Mouse (Mus musculus): ENCODE measurements around the gene Upk1a. TPM values are rescaled to one million over a fixed set of nuclear protein-coding genes. Genes with fewer than 3 reads are reported as not detected.

Upk1a gene
- total and polyA plus RNA-seq, 3 experiments = 0.47 to 10.9 (median 1.8) TPM

DNA sequence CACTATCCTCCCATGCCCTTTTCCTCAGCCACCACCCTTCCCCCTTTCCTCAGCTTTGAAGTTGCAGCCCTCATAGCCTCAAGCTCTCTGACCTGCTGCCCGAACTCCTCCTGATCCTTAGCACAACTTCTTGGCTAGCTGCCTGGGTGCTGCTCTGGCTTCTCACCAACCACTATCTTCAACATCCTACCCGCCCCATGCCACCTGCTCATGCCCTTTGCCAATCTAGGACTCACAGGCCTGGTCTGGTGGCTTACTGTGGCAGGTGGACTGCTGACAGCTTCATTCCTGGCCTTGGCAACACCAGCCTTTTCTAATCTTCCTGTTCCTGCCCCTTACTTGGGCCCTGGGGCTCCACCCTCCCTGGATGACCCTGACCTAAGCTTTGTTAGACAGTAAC, 39.7 kb downstream of the Upk1a start:
- dilution Hi-C loops (cut with MboI; ENCODE audit: extremely low pct_ligation_motif_present, extremely low pct_unique_long_range_greater_than_20kb, low sequenced_read_pairs) (no loop called here), in situ Hi-C loops (cut with MboI; ENCODE audit: low pct_ligation_motif_present, low pct_unique_long_range_greater_than_20kb, low sequenced_read_pairs) (no loop called here)
- Histone ChIP-seq H3K9me3 (replicated peaks; ENCODE audit: low read length) (no peaks in the 10 kb centered on the region), H3K27me3 (replicated peaks) (no peaks in the 10 kb centered on the region), H3K36me3 (replicated peaks in 1 of 2; ENCODE audit: control insufficient read depth in 1 of 2, insufficient read depth in 1 of 2, low read length in 1 of 2) (peaks cover 93 to 100% of the 10 kb centered on the region in 2 experiments), H3K27ac (ENCODE audit: insufficient read depth, low read depth) (no peak overlapping the region), H3K4me1 (ENCODE audit: control insufficient read depth in 1 of 2, insufficient read depth in 2 of 2) (no peaks in the 10 kb centered on the region), H3K4me2 (ENCODE audit: insufficient read depth, low read depth, poor library complexity, severe bottlenecking) (no peak overlapping the region), H3K79me2 (replicated peaks; ENCODE audit: control insufficient read depth, extremely low read depth, insufficient read depth, poor library complexity, severe bottlenecking) (no peaks in the 10 kb centered on the region), H3K4me3 (replicated peaks in 1 of 3; ENCODE audit: low read depth in 2 of 3, low read length in 2 of 3, poor library complexity in 1 of 3) (no peak overlapping the region), H3K9ac (ENCODE audit: insufficient read depth, low read depth) (no peak overlapping the region)
- no peak for TF ChIP-seq KAT2A (IDR thresholded peaks at IDR 0.05; ENCODE audit: insufficient replicate concordance, low read length)
- DNase-seq (ENCODE audit: extremely low read depth) = no peak

DNA sequence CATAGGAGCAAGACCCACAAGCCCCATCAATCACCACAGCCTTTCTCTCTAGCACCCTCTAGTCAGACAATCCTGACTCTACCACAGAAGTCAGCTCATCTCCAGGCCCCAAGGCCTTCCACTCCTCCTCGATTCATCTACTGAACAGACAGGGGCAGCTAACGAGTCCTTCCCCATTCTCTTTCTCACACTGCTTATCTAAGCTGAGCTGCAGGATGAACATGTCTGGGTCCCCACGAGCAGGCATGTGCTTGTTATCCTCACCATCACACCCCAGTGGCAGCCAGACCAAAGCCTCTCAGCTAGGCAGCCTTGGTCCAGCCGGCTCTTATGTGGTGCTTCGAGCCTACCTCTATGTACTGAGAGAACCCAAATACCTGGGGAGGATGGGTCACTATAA, 40.3 kb downstream of the Upk1a start:
- no peak overlapping the region for H3K4me2 ChIP-seq (ENCODE audit: insufficient read depth, low read depth, poor library complexity, severe bottlenecking)
- H3K4me3 ChIP-seq (replicated peaks in 1 of 3; ENCODE audit: low read depth in 2 of 3, low read length in 2 of 3, poor library complexity in 1 of 3) = no peak overlapping the region
- dilution Hi-C loops (cut with MboI; ENCODE audit: extremely low pct_ligation_motif_present, extremely low pct_unique_long_range_greater_than_20kb, low sequenced_read_pairs) = no loop called here
- H3K27ac ChIP-seq (ENCODE audit: insufficient read depth, low read depth) = no peak overlapping the region
- no peaks in the 10 kb centered on the region for H3K27me3 ChIP-seq (replicated peaks)
- no peaks in the 10 kb centered on the region for H3K79me2 ChIP-seq (replicated peaks; ENCODE audit: control insufficient read depth, extremely low read depth, insufficient read depth, poor library complexity, severe bottlenecking)
- no peaks in the 10 kb centered on the region for H3K9me3 ChIP-seq (replicated peaks; ENCODE audit: low read length)
- DNase-seq (ENCODE audit: extremely low read depth) = no peak
- TF ChIP-seq ELF1 (IDR thresholded peaks at IDR 0.05; ENCODE audit: low read depth, low read length) = no peak
- TF ChIP-seq ZKSCAN1 (IDR thresholded peaks at IDR 0.05; ENCODE audit: borderline replicate concordance, low read depth, low read length) = no peak
- TF ChIP-seq CHD2 (IDR thresholded peaks at IDR 0.05; ENCODE audit: low read length) = no peak
- TF ChIP-seq UBTF (IDR thresholded peaks at IDR 0.05; ENCODE audit: low read depth, low read length) = no peak
- TF ChIP-seq KAT2A (IDR thresholded peaks at IDR 0.05; ENCODE audit: insufficient replicate concordance, low read length) = no peak
- TF ChIP-seq TCF12 (IDR thresholded peaks at IDR 0.05; ENCODE audit: low read depth, low read length) = no peak
- no peak for TF ChIP-seq SMC3 (IDR thresholded peaks at IDR 0.05; ENCODE audit: low read depth, low read length)
- TF ChIP-seq POLR2A (IDR thresholded peaks at IDR 0.05; ENCODE audit: low read depth, low read length) = no peak
- no peak for TF ChIP-seq E2F4 (IDR thresholded peaks at IDR 0.05; ENCODE audit: insufficient replicate concordance, low read depth, low read length)
- TF ChIP-seq ZC3H11A (IDR thresholded peaks at IDR 0.05; ENCODE audit: low read depth, low read length) = no peak
- TF ChIP-seq MXI1 (IDR thresholded peaks at IDR 0.05; ENCODE audit: low read depth, low read length) = no peak
- TF ChIP-seq MYC (IDR thresholded peaks at IDR 0.05; ENCODE audit: low read depth, low read length) = no peak
- TF ChIP-seq USF2 (conservative IDR thresholded peaks at IDR 0.05; ENCODE audit: low read depth, low read length) = no peak
- TF ChIP-seq MAX (IDR thresholded peaks at IDR 0.05; ENCODE audit: low read length) = no peak
- TF ChIP-seq HCFC1 (IDR thresholded peaks at IDR 0.05; ENCODE audit: low read depth, low read length) = no peak
- no peak for TF ChIP-seq NRF1 (IDR thresholded peaks at IDR 0.05; ENCODE audit: low read depth, low read length)
- peaks cover 90 to 98% of the 10 kb centered on the region in 2 experiments for H3K36me3 ChIP-seq (replicated peaks in 1 of 2; ENCODE audit: control insufficient read depth in 1 of 2, insufficient read depth in 1 of 2, low read length in 1 of 2)
- in situ Hi-C loops (cut with MboI; ENCODE audit: low pct_ligation_motif_present, low pct_unique_long_range_greater_than_20kb, low sequenced_read_pairs) = no loop called here
- H3K4me1 ChIP-seq (ENCODE audit: control insufficient read depth in 1 of 2, insufficient read depth in 2 of 2) = no peaks in the 10 kb centered on the region
- H3K9ac ChIP-seq (ENCODE audit: insufficient read depth, low read depth) = no peak overlapping the region

Data from CH12.LX (cell line).